Mouse (Mus musculus) kidney, embryonic 15.5 days (tissue): Measurements from ENCODE around the gene Pola2. TPM values are rescaled to one million over a fixed set of nuclear protein-coding genes. Genes with fewer than 3 reads are reported as not detected.

Source experiments
- ATAC-seq: fragments of 200-750 bp; cut with Nextera tagmentation; replicated peaks from 2 replicates; pipeline ENCODE4 v1.8.0; 2017; ENCODE audit warnings: moderate TSS enrichment; ENCODE audit not compliant: low FRiP score
- H3K27ac ChIP-seq: fragments of 300-500 bp; sonication (generic); 2 replicates; pipeline ENCODE4 v1.5.1; 2015; ENCODE audit warnings: mild to moderate bottlenecking, inconsistent platforms
- H3K27me3 ChIP-seq: fragments of 300-500 bp; sonication (generic); 2 replicates; pipeline ENCODE4 v1.6.1; 2015; ENCODE audit warnings: inconsistent platforms
- H3K36me3 ChIP-seq: fragments of 300-500 bp; sonication (generic); 2 replicates; pipeline ENCODE4 v1.6.1; 2015; ENCODE audit warnings: inconsistent platforms
- H3K4me1 ChIP-seq: fragments of 300-500 bp; sonication (generic); 2 replicates; pipeline ENCODE4 v1.6.1; 2015; ENCODE audit warnings: inconsistent platforms
- H3K4me2 ChIP-seq: fragments of 300-500 bp; sonication (generic); 2 replicates; pipeline ENCODE4 v1.6.1; 2015; ENCODE audit warnings: moderate library complexity, mild to moderate bottlenecking, inconsistent platforms
- H3K4me3 ChIP-seq: fragments of 300-500 bp; sonication (generic); replicated peaks from 2 replicates; pipeline ENCODE4 v1.5.1; 2015; ENCODE audit warnings: mild to moderate bottlenecking, inconsistent platforms
- H3K9ac ChIP-seq: fragments of 300-500 bp; sonication (generic); 2 replicates; pipeline ENCODE4 v1.6.1; 2015; ENCODE audit warnings: mild to moderate bottlenecking, inconsistent platforms
- H3K9me3 ChIP-seq: fragments of 300-500 bp; sonication (generic); replicated peaks from 2 replicates; pipeline ENCODE4 v1.6.1; 2016; ENCODE audit warnings: inconsistent platforms
- WGBS: fragments of 180-500 bp; shearing (Covaris S2); methylation state at CpG from one replicate; pipeline ENCODE4 v1.1.7; 2015; ENCODE audit warnings: mixed read lengths; 5-methylcytosine and 5-hydroxymethylcytosine counted together
- polyA plus RNA-seq: library from polyadenylated mRNA; unstranded; fragments of >200 nt; fragmentation: Nextera tagmentation; extraction: Ambion mirVana; gene quantifications from 2 replicates; pipeline ENCODE4 v1.2.1, GENCODE M21; 2015

The Pola2 gene
- polyA plus RNA-seq, 1 experiment from 2014 or later: 83.2 TPM

GRCm38 (mm10) chr19:5935266-5935665 lies 28.7 kb downstream of the Pola2 start:
- H3K9ac ChIP-seq: no peak overlapping the region
- 0 out of 2 replicates have a peak overlapping the region, but pooled peaks have one; percentile 17 for H3K4me2 ChIP-seq
- H3K36me3 ChIP-seq: peaks cover 10% of the 10 kb centered on the region; the same call in 1 of the 2 replicates

GRCm38 (mm10) chr19:5929634-5930596 lies 34.1 kb downstream of the Pola2 start:
- Histone ChIP-seq H3K4me3 (no peak overlapping the region), H3K9me3 (no peaks in the 10 kb centered on the region), H3K4me1 (peaks cover 61% of the 10 kb centered on the region), H3K9ac (no peak overlapping the region), H3K36me3 (no peaks in the 10 kb centered on the region), H3K4me2 (peak overlapping the region; percentile 20), H3K27ac (peak overlapping the region; percentile 93), H3K27me3 (peaks cover 4% of the 10 kb centered on the region; the same call in 1 of the 2 replicates)
- ATAC-seq: peak; percentile 38
- WGBS: 29% methylated on average over 14 of the region's 14 CpGs

More at GRCm38 (mm10) chr19:5935266-5935665, 28.7 kb downstream of the Pola2 start:
- H3K9me3 ChIP-seq: no peaks in the 10 kb centered on the region
- no peak overlapping the region for H3K4me3 ChIP-seq
- WGBS: 14% methylated on average over 3 of the region's 3 CpGs
- H3K27me3 ChIP-seq: no peaks in the 10 kb centered on the region
- peaks cover 53% of the 10 kb centered on the region for H3K4me1 ChIP-seq
- peak overlapping the region; percentile 75 for H3K27ac ChIP-seq
- peak; percentile 91 for ATAC-seq

GRCm38 (mm10) chr19:5928546-5928945 lies 35.5 kb downstream of the Pola2 start:
- H3K4me2 ChIP-seq: peak overlapping the region; percentile 29
- peak overlapping the region; percentile 93 for H3K27ac ChIP-seq
- no peak for ATAC-seq
- no peaks in the 10 kb centered on the region for H3K9me3 ChIP-seq
- H3K27me3 ChIP-seq: peaks cover 4% of the 10 kb centered on the region; the same call in 1 of the 2 replicates
- H3K4me1 ChIP-seq: peaks cover 61% of the 10 kb centered on the region
- no peak overlapping the region for H3K9ac ChIP-seq
- H3K4me3 ChIP-seq: no peak overlapping the region
- no peaks in the 10 kb centered on the region for H3K36me3 ChIP-seq
- WGBS: 56% methylated on average over 3 of the region's 3 CpGs

GRCm38 (mm10) chr19:5928104-5928503 lies 35.9 kb downstream of the Pola2 start:
- Histone ChIP-seq H3K9ac (no peak overlapping the region), H3K4me1 (peaks cover 65% of the 10 kb centered on the region), H3K9me3 (no peaks in the 10 kb centered on the region), H3K4me3 (no peak overlapping the region), H3K27me3 (peaks cover 4% of the 10 kb centered on the region; the same call in 1 of the 2 replicates), H3K36me3 (no peaks in the 10 kb centered on the region), H3K27ac (peak overlapping the region; percentile 93; the same call in 1 of the 2 replicates), H3K4me2 (no peak overlapping the region; the same call in 1 of the 2 replicates)
- WGBS: 50% methylated on average over 6 of the region's 6 CpGs
- no peak for ATAC-seq

- ATAC-seq: no peak
- H3K4me3 ChIP-seq: no peak overlapping the region
Measured at GRCm38 (mm10) chr19:5927532-5927931, 36.5 kb downstream of the Pola2 start.

GRCm38 (mm10) chr19:5927026-5927425 lies 37.0 kb downstream of the Pola2 start:
- Histone ChIP-seq H3K4me2 (no peak overlapping the region), H3K4me1 (peaks cover 75% of the 10 kb centered on the region), H3K27ac (peak overlapping the region; percentile 45), H3K27me3 (peaks cover 4% of the 10 kb centered on the region; the same call in 1 of the 2 replicates), H3K9ac (no peak overlapping the region), H3K9me3 (no peaks in the 10 kb centered on the region), H3K36me3 (no peaks in the 10 kb centered on the region), H3K4me3 (no peak overlapping the region)
- 49% methylated on average over 11 of the region's 11 CpGs for WGBS
- no peak for ATAC-seq

More at GRCm38 (mm10) chr19:5927532-5927931, 36.5 kb downstream of the Pola2 start:
- Histone ChIP-seq H3K36me3 (no peaks in the 10 kb centered on the region), H3K9ac (no peak overlapping the region), H3K27me3 (peaks cover 4% of the 10 kb centered on the region; the same call in 1 of the 2 replicates), H3K27ac (peak overlapping the region; percentile 45), H3K4me1 (peaks cover 70% of the 10 kb centered on the region), H3K9me3 (no peaks in the 10 kb centered on the region), H3K4me2 (no peak overlapping the region)
- WGBS: 47% methylated on average over 8 of the region's 8 CpGs

GRCm38 (mm10) chr19:5925311-5925855 lies 38.6 kb downstream of the Pola2 start:
- H3K9ac ChIP-seq: 0 out of 2 replicates have a peak overlapping the region, but pooled peaks have one; percentile 8
- peaks cover 75% of the 10 kb centered on the region for H3K4me1 ChIP-seq
- WGBS: 24% methylated on average over 11 of the region's 11 CpGs
- peak overlapping the region; percentile 87 for H3K27ac ChIP-seq
- H3K4me2 ChIP-seq: peak overlapping the region; percentile 74
- H3K27me3 ChIP-seq: peaks cover 4% of the 10 kb centered on the region; the same call in 1 of the 2 replicates
- no peak for ATAC-seq
- H3K36me3 ChIP-seq: peaks cover 8% of the 10 kb centered on the region; the same call in 1 of the 2 replicates
- no peaks in the 10 kb centered on the region for H3K9me3 ChIP-seq
- H3K4me3 ChIP-seq: peak overlapping the region; percentile 53

GRCm38 (mm10) chr19:5924713-5925093 lies 39.3 kb downstream of the Pola2 start, which contains the start of gene Cdc42ep2:
Gene Cdc42ep2 (minus strand): TSS chr19:5924816.
- peak; percentile 93 for ATAC-seq
- WGBS: under 1% methylated on average over 18 of the region's 18 CpGs
- Histone ChIP-seq H3K27ac (peak within 1 kb of the TSS; percentile 87), H3K4me1 (peaks cover 68% of the 10 kb centered on the region), H3K36me3 (peaks cover 14% of the 10 kb centered on the region; the same call in 1 of the 2 replicates), H3K9ac (peak within 1 kb of the TSS; percentile 52), H3K4me2 (peak within 1 kb of the TSS; percentile 74), H3K9me3 (no peaks in the 10 kb centered on the region), H3K27me3 (peaks cover 4% of the 10 kb centered on the region; the same call in 1 of the 2 replicates), H3K4me3 (peak within 1 kb of the TSS; percentile 53)

- Histone ChIP-seq H3K36me3 (peaks cover 15% of the 10 kb centered on the region; the same call in 1 of the 2 replicates), H3K9me3 (no peaks in the 10 kb centered on the region), H3K27me3 (peaks cover 4% of the 10 kb centered on the region; the same call in 1 of the 2 replicates), H3K4me3 (peak overlapping the region; percentile 53), H3K4me2 (peak overlapping the region; percentile 74), H3K9ac (peak overlapping the region; percentile 52), H3K4me1 (peaks cover 62% of the 10 kb centered on the region), H3K27ac (peak overlapping the region; percentile 87)
- peak; percentile 68 for ATAC-seq
- under 1% methylated on average over 38 of the region's 38 CpGs for WGBS
Measured at GRCm38 (mm10) chr19:5923990-5924712, 39.9 kb downstream of the Pola2 start.

GRCm38 (mm10) chr19:5922963-5923362 lies 41.0 kb downstream of the Pola2 start:
- 0 out of 2 replicates have a peak overlapping the region, but pooled peaks have one; percentile 14 for H3K9ac ChIP-seq
- peaks cover 27% of the 10 kb centered on the region for H3K36me3 ChIP-seq
- H3K4me1 ChIP-seq: peaks cover 50% of the 10 kb centered on the region
- WGBS: 97% methylated on average over 3 of the region's 3 CpGs
- no peaks in the 10 kb centered on the region for H3K9me3 ChIP-seq
- ATAC-seq: no peak
- H3K4me3 ChIP-seq: peak overlapping the region; percentile 53
- H3K27ac ChIP-seq: peak overlapping the region; percentile 34
- H3K4me2 ChIP-seq: peak overlapping the region; percentile 74
- H3K27me3 ChIP-seq: peaks cover 4% of the 10 kb centered on the region; the same call in 1 of the 2 replicates
